Mouse (Mus musculus) fibroblast of lung, adult 2 months (primary cell): ENCODE results near the gene Pth2.

Experiments
- DNase-seq: peaks from one replicate; pipeline ENCODE4 v3.0.0-alpha.2; 2011; ENCODE audit warnings: low read depth

Gene Pth2

DNA sequence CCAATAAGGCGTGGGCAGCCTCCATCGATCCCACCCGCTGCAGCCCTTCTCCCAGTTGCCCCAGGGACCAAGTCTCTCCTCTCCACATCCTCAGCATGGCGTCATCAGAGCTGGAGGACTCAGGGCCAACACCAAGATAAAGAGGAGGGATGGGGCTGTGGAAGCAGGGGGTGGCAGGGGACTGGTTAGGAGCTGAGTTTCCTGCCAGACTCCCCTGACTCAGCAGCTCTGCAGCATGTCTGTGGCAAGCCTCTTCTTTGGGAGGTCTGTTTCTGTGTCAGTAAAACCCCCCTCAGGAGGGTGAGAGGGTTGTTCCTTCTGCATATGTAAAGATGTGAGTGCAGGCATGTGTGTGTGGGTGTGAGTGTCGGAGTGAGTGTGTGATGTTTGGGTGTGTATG, 16.2 kb downstream of the Pth2 start:
- DNase-seq = no peak

DNA sequence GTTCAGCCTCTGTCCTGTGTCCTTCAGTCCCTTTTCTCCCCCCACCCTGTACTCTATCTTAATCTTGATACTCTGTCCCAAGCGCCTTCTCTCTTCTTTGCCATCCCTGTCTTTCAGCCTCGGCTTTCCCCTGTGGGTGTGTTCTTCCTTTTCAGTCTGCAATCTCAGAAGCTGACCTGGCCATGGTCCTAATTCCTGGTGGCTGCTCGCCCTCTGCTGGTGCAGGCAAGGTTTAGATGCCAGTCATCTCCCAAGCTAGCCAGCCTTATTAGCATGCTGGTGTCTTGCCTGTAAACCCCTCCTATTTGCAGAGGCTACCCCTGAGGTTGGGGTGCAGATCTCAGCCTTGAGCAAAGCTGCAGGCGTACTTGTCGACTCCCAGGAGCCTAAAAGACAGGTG, 17.6 kb downstream of the Pth2 start:
- peak; percentile 61 for DNase-seq

DNA sequence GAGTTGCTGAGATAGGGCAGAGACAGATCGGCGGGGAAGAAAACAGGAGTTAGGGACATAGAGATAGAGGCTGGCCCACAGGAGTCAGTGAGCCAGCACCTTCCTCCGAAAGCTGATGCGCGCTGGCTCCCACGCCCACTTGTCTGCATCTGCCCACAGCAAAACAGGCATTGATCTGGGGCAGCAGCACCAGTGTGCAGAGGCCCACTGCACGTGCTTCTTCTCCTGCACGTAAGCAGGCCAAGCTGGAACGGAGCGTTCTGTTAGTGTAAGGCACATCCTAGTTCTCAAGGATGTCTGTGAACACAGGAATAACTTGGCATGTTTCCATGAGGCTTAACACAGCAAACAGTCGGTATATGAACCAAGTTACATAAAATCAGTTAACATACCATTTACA, 18.2 kb downstream of the Pth2 start:
- no peak for DNase-seq

DNA sequence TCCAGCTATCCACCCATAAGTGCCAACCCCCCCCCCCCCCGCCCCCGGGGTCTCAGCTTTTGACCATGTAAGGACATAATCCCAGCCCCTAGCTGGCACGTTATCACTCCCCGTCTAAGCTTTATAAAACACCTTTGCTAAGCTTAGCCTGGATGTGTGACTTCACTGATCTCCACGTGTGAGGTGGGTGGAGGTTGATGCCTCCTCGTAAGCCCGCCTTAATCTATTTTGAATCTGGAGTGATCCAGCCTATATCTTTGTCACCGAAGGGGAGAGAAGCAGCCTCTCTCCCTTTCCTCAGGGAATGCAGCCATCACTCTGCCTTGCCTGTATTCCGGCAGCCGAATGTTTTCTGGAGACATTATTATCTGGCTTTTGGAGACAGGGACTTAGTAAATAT, 21.9 kb downstream of the Pth2 start:
- DNase-seq = no peak

DNA sequence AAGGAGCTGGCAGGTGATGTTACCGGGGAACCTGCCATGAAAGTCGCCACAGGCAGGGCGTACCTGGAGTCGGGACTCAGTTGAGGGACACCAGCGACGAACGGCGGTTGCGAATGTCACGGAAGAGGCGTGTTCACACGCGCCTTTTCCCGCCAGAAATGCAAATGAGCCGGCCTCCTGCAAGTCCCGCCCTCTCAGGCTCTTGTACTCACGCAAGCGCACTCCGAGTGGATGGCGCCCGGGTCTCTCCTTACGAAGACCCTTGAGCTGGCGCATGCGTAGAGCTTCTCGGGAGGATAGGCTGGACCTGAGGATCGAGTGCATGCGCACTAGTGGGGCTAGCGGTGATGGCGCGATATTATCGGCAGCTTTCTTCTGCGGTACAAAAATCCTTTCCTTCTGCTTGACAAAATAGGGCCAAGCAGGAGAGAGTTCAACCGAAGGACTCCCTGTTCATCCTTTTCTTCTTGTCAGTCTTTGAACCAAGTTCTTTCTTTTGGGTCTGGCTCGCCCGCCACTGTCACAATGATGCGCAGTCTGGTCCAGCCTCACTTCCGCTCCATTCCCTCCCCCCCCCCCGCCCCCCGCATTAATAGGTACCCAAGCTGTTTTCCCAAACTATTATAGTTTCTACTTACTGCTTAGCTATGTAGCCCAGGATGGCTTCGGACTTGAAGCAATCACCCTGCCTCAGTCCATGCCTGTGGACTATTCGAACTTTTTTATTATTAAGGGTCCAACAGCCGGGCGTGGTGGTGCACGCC, 23.8 kb downstream of the Pth2 start, which contains the start of gene Ccdc155:
Gene Ccdc155 (minus strand): TSS at position 513 of the 764 bp plus-strand sequence.
- DNase-seq = peak; percentile 46

DNA sequence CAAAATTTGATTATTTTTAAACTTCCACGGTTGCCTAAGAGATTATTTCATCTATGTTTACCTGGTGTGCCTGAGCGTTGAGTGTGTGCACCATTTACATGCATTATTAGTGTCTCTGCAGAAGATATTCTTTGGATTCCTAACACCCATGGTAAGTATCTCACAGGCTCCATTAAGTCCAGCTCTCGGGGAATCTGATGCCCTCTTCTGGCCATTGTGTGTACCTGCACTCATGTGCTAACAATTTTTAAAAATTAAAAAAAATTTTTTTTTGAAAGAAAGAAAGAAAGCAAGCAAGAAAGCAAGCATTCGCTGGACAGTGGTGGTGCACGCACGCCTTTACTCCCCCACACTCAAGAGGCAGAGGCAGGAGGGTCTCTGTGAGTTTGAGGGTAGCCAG, 27.5 kb downstream of the Pth2 start:
- no peak for DNase-seq

DNA sequence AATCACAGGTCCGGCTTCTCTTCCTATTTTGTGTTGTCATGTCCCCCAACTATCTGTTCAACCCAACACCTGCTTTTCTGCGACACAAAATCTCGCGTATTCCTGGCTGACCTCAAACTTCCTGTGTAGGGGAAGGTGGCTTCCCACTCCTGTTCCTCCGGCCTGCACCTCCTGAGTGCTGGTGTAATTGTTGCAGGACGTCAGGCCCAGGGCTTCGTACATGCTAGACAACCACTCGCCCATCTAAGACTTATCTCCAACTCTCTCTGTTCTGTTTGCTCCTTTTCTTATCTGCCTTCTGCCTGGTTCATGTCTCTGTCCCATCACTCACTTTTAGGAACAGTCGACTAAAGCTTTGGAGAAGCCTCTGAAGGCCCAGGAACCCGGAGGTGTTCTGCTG, 30.3 kb downstream of the Pth2 start:
- no peak for DNase-seq

DNA sequence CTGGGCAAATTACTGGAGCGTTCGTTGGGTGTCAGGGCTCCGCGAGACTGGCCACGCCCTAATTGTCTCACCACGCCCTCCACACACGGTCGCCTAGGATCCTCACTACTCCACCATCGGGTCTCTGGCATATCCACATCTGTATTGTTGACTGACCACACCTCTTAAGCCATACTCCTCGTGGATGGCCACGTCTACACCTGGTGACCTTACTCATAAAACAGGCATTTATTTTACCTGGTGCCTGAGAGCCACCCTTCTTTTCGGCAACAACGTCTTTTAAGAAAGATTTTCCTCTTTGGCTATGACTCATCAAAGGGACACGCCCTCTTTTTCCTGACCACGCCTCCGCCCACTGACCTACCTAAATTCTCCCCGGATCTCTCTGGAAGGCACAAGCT, 31.1 kb downstream of the Pth2 start, which contains the start of gene Dkkl1:
Gene Dkkl1 (minus strand): TSS at position 297 of the 401 bp plus-strand sequence.
- DNase-seq = no peak

DNA sequence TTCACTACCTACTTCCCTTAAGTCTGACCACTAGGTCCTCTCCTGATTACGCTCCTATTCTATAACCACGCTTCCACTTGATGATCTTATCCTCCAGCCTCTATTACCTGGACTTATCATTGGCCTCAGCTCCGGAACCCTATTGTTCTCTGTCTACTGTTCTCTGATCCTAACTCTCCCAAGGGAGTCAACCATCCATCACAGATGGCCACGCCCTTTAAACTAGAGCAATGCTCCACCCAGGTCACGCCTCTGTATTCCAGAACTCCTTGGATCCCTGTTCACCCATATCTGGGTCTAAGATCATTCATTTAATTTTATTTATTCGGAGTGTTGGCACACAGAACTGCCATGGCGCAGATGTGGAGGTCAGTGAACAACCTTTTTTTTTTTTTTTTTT, 31.6 kb downstream of the Pth2 start:
- no peak for DNase-seq

DNA sequence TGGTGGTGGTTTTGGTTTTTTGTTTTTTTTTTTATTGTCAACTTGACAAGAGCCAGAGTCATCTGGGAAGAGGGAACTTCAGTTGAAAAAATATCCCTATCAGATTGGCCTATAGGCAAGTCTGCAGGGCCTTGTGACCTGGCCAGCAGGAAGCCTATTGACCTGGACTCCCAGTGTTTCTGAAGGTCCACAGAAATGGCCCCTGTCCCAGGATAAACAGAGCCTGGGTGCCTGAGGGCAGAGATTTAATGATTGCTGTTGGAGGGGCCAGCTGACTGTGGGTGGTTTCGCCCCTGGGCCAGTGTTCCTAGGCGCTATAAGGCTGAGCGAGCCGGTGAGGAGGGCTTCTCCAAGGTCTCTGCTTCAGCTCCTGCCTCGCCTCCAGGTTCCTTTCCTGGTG, 32.9 kb downstream of the Pth2 start:
- no peak for DNase-seq

DNA sequence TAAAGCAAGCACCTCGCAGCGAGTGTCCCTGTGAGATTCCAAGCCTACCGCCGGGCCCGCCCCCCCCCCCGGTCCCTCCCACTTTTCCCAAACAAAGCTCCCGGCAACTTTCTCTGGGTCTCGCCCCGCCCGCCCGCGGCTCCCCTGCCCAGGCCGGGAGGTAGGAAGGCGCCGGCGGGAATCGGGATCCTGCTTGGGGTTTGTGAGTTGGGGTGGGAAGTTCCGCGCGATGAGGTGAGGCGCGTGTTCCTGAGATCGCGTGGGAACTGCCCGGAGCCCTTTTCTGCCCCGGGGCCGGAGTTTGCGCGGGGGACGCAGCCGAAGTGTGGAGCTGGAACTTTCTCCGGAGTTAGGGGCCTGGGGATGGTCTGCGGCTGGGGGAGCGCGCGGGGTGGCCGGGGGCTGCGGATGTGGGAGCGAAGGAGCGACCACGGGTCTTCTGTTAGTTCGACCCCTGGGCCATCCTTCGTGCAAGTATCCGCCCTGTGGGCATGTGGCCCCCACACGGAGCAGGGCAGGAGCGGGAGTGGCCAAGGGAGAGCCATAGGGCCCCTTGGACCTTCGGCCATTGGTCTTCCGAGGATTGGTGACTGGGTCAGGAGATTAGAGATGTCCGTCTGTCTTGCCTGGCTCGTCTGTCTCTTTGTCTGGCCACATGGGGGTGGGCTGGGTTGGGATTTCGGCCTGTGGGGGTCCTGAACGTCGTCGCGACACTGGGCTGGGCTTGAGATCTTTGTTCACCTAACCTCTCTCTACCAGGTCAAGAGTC, 35.1 kb downstream of the Pth2 start, which contains the start of gene Tead2:
Gene Tead2 (plus strand): TSS at position 81 of the 769 bp plus-strand sequence.
- no peak for DNase-seq

DNA sequence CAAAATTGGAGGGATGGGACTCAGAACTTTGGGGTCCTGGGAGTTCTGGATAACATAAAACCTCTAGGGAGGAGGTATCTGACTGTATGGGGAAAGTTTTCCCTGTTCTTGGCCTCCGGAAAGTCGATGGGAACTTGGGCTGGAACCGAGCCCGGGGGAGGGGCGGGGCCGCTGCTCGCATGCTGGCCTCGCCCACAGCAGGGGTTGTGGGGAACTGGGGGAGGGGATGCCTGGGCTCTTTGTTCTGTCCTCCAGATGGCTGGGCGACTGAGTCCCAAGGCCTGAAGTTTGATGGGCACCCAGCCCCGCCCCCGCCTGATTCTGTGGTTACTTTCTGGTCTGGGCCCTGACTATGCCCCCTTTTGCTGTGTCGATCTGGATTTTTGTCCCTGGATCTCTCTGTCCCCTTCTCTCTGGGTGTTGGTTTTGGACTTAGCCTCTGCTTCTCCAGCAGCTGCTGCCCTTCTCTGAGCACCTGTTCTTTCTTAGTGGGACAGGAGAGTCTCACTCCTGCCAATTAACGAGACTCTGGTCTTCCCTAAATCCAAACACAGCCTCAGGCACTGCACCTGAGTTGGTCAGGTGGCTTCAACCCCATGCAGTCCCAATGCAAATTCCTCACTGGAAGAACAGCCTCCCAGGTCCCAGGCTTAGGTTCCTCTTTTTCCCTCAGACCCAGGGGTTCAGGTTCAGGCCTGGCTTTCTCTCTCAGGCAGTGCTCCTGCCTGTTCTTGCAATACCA, 35.8 kb downstream of the Pth2 start:
- DNase-seq = peak; percentile 24

DNA sequence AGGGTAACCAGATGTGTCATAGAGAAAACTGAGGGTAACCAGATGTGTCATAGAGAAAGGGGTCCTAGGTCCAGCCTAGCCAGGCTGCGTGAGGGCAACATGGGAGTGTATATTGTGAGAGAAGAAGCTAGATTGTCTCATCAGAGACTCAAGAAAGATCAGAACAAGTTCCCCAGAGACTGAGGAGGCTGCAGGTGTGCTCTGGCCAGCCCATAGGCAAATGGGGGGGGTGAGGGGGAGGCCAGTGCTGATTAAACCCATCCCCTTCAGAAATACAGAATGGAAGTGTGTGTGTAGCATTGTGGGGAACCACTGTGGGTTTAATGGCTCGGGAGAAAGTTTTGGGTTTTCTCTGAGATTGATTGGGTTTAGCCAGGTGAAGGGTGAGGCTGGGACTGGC, 40.9 kb downstream of the Pth2 start:
- DNase-seq = no peak

DNA sequence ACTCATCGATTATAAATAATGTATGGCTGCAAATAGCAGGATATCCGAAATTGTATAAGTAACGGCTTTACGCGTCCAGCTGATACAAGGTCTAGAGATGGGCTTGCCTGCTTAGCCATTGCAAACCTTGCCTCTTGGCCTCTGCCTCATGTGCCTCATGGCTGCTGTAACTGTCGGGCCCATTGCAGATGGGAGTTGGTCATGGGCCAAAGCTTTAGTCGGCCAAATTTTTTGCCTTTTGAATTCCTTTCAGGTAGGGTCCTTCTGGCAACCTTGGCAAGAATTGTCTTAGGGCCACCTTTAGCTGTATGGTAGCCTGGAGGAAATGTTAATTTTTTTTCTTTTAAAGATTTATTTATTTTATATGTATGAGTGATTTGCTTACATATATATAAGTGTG, 44.0 kb downstream of the Pth2 start:
- DNase-seq = no peak

DNA sequence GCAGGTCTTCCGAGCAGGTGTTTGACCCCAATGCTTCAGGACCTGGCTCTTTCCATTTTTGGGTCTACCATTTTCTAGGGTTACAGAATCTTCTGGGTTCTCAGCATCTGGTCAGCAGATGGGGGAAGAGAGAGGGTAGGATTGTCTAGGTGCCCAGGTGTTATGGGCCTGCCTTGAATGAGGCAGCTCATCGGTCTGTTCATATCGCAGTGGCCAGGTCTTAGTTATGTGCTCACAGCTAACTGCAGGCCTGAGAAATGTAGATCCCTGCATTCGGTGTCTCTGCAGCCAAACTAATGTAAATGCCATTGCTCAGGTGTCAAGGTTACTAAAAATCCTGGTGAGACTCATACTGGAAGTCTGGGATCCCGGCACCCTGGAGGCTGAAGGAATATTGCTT, 45.6 kb downstream of the Pth2 start:
- no peak for DNase-seq

DNA sequence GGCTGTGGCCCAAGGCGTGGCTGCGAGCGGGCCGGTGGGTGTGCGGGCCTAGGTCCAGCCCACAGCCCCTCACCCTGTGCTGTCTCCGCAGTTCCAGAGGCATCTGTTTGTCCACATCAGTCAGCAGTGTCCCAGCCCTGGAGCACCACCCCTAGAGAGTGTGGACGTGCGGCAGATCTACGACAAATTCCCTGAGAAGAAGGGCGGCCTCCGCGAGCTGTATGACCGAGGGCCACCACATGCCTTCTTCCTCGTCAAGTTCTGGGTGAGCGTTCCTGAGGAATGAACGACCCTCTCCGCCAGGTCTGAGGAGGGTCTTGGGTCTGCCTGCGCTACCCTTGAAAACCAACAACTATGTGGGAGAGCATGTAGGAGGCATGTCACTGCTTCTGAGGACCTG, 47.8 kb downstream of the Pth2 start:
- no peak for DNase-seq

DNA sequence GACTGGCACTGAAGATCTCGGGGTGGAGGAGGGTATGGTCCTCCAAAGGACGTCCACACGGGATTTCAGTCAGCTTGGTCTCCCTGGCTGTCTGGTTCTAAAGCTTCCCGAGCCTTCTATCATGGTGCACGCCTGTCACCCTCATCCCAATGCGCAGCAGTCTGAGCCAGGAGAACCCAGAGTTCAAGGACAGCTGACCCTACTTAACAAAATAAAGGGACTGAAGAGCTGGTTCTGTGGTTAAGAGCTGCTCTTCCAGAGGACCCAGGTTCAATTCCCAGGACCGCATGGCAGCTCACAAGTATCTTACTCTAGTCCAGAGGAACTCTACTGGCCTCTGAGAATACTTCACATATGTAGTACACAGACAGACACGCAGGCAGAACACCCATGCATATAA, 48.3 kb downstream of the Pth2 start:
- DNase-seq = no peak

DNA sequence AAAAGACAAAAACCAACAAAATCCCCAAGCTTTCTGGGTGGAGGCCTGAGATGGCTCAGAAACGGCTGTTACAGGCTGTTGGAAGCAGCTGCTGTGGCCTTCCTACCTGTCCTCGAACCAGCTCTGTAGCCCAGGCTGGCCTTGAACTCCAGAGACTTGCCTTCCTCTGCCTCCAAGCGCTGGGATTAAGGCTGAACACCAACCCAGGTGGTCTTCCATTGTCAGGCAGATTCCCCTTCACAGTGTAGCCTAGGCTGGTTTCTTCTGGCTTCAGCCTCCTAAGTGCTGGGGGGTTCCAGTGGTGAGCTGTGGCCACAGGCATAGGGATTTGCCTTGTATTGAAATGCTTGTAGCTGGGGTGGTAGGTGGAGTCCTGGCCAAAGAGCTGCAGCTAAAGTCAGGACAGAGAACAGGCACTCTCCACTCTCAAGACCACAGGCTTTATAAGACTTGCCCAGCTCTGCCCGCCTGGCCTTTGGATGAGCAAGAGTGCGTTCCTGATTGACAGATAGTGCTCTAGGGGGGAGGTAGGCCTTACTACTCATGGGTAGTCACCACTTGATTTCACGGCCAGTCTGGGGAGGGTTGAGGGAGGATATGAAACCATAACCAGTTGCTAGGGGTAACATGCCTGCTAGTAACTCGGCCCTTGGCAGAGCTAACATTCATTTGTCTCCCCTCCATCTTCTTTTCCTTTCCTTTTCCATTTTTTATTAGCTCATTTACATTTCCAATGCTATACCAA, 48.8 kb downstream of the Pth2 start:
- DNase-seq = no peak

DNA sequence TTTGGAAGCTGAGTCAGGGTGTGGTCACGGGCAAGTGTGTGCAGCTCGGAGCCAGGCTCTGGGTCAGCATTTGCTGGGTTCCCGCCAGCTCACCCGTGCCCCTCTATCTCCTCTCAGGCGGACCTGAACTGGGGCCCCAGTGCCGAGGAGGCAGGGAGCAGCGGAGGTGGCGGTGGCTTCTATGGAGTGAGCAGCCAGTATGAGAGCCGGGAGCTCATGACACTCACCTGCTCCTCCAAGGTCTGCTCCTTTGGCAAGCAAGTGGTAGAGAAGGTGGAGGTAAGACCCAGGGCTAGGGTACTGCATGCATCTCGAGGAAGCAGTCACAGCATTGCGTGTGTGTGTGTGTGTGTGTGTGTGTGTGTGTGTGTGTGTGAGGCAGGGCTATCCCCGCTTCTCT, 50.4 kb downstream of the Pth2 start:
- no peak for DNase-seq
